Mouse (Mus musculus): ENCODE measurements around the gene Antxr1. TPM values are rescaled to one million over a fixed set of nuclear protein-coding genes. Genes with fewer than 3 reads are reported as not detected.

Gene Antxr1
- 3.9 and 4.5 TPM in 2 replicates for polyA plus RNA-seq (2014; fragmentation: Nextera tagmentation; extraction: Ambion mirVana)

GRCm38 (mm10) chr6:87335091-87335934 is at the start of gene Antxr1:
TSS of gene Antxr1 (minus strand) at chr6:87335821.
- peak within 1 kb of the TSS; percentile 66 for H3K27ac ChIP-seq (ENCODE audit: low read depth, low read length)
- peaks cover 4% of the 10 kb centered on the region; the same call in 1 of the 2 replicates for H3K4me1 ChIP-seq (ENCODE audit: control insufficient read depth, insufficient read depth, low read length)
- WGBS (ENCODE audit: insufficient replicate concordance), result under 1% methylated on average over 54 of the region's 54 CpGs
- peaks cover 16% of the 10 kb centered on the region; the same call in 1 of the 2 replicates for H3K27me3 ChIP-seq (ENCODE audit: control insufficient read depth, insufficient read depth, low read length)
- no peaks in the 10 kb centered on the region for H3K36me3 ChIP-seq (ENCODE audit: control insufficient read depth, insufficient read depth, low read length)
- H3K9me3 ChIP-seq (replicated peaks; ENCODE audit: control insufficient read depth, low read length), result no peaks in the 10 kb centered on the region
- peak within 1 kb of the TSS; percentile 80 for H3K9ac ChIP-seq (ENCODE audit: low read depth, low read length)
- no peak; the same call in 1 of the 2 replicates for ATAC-seq (replicated peaks; ENCODE audit: insufficient number of reproducible peaks, low FRiP score, low TSS enrichment)
- H3K4me2 ChIP-seq, result peak within 1 kb of the TSS; percentile 90
- H3K4me3 ChIP-seq (ENCODE audit: low read depth, low read length), result peak within 1 kb of the TSS; percentile 72

GRCm38 (mm10) chr6:87384761-87385160 is 49.1 kb upstream of the Antxr1 start:
- Histone ChIP-seq H3K4me3 (ENCODE audit: low read depth, low read length) (no peak overlapping the region), H3K4me2 (no peak overlapping the region), H3K27me3 (ENCODE audit: control insufficient read depth, insufficient read depth, low read length) (peaks cover 63% of the 10 kb centered on the region), H3K27ac (ENCODE audit: low read depth, low read length) (no peak overlapping the region), H3K4me1 (ENCODE audit: control insufficient read depth, insufficient read depth, low read length) (0 out of 2 replicates have a peak, but pooled peaks cover 3% of the 10 kb centered on the region), H3K36me3 (ENCODE audit: control insufficient read depth, insufficient read depth, low read length) (no peaks in the 10 kb centered on the region), H3K9ac (ENCODE audit: low read depth, low read length) (no peak overlapping the region), H3K9me3 (replicated peaks; ENCODE audit: control insufficient read depth, low read length) (no peaks in the 10 kb centered on the region)
- no peak for ATAC-seq (replicated peaks; ENCODE audit: insufficient number of reproducible peaks, low FRiP score, low TSS enrichment)
- WGBS (ENCODE audit: insufficient replicate concordance), result 41% methylated on average over 5 of the region's 6 CpGs

GRCm38 (mm10) chr6:87383926-87384691 is 48.5 kb upstream of the Antxr1 start:
- Histone ChIP-seq H3K36me3 (ENCODE audit: control insufficient read depth, insufficient read depth, low read length) (no peaks in the 10 kb centered on the region), H3K4me3 (ENCODE audit: low read depth, low read length) (peak overlapping the region; percentile 31), H3K4me2 (peak overlapping the region; percentile 59), H3K4me1 (ENCODE audit: control insufficient read depth, insufficient read depth, low read length) (no peaks in the 10 kb centered on the region), H3K9me3 (replicated peaks; ENCODE audit: control insufficient read depth, low read length) (no peaks in the 10 kb centered on the region), H3K27me3 (ENCODE audit: control insufficient read depth, insufficient read depth, low read length) (peaks cover 63% of the 10 kb centered on the region), H3K27ac (ENCODE audit: low read depth, low read length) (no peak overlapping the region), H3K9ac (ENCODE audit: low read depth, low read length) (0 out of 2 replicates have a peak overlapping the region, but pooled peaks have one; percentile 35)
- WGBS (ENCODE audit: insufficient replicate concordance), result 8% methylated on average over 24 of the region's 24 CpGs
- ATAC-seq (replicated peaks; ENCODE audit: insufficient number of reproducible peaks, low FRiP score, low TSS enrichment), result no peak

- no peaks in the 10 kb centered on the region for H3K36me3 ChIP-seq (ENCODE audit: control insufficient read depth, insufficient read depth, low read length)
- WGBS (ENCODE audit: insufficient replicate concordance), result 79% methylated on average over 9 of the region's 9 CpGs
- ATAC-seq (replicated peaks; ENCODE audit: insufficient number of reproducible peaks, low FRiP score, low TSS enrichment), result no peak
- H3K9ac ChIP-seq (ENCODE audit: low read depth, low read length), result no peak within 1 kb of the TSS
- H3K4me2 ChIP-seq, result no peak within 1 kb of the TSS
- peaks cover 4% of the 10 kb centered on the region; the same call in 1 of the 2 replicates for H3K27me3 ChIP-seq (ENCODE audit: control insufficient read depth, insufficient read depth, low read length)
- H3K4me1 ChIP-seq (ENCODE audit: control insufficient read depth, insufficient read depth, low read length), result no peaks in the 10 kb centered on the region
- no peak within 1 kb of the TSS for H3K27ac ChIP-seq (ENCODE audit: low read depth, low read length)
- H3K9me3 ChIP-seq (replicated peaks; ENCODE audit: control insufficient read depth, low read length), result no peaks in the 10 kb centered on the region
- no peak within 1 kb of the TSS for H3K4me3 ChIP-seq (ENCODE audit: low read depth, low read length)
Observed at GRCm38 (mm10) chr6:87373057-87373456, 37.4 kb upstream of the Antxr1 start, which contains the start of gene Gkn2. TSS of gene Gkn2 (plus strand) at chr6:87373357.

GRCm38 (mm10) chr6:87369223-87369622 is 33.6 kb upstream of the Antxr1 start:
- Histone ChIP-seq H3K4me1 (ENCODE audit: control insufficient read depth, insufficient read depth, low read length) (no peaks in the 10 kb centered on the region), H3K9me3 (replicated peaks; ENCODE audit: control insufficient read depth, low read length) (no peaks in the 10 kb centered on the region), H3K36me3 (ENCODE audit: control insufficient read depth, insufficient read depth, low read length) (no peaks in the 10 kb centered on the region), H3K27ac (ENCODE audit: low read depth, low read length) (no peak overlapping the region), H3K27me3 (ENCODE audit: control insufficient read depth, insufficient read depth, low read length) (0 out of 2 replicates have a peak, but pooled peaks cover 2% of the 10 kb centered on the region), H3K4me3 (ENCODE audit: low read depth, low read length) (no peak overlapping the region), H3K9ac (ENCODE audit: low read depth, low read length) (no peak overlapping the region), H3K4me2 (no peak overlapping the region)
- 83% methylated on average over 5 of the region's 5 CpGs for WGBS (ENCODE audit: insufficient replicate concordance)
- no peak for ATAC-seq (replicated peaks; ENCODE audit: insufficient number of reproducible peaks, low FRiP score, low TSS enrichment)

GRCm38 (mm10) chr6:87354441-87354840 is 18.8 kb upstream of the Antxr1 start:
- H3K36me3 ChIP-seq (ENCODE audit: control insufficient read depth, insufficient read depth, low read length), result no peaks in the 10 kb centered on the region
- H3K4me3 ChIP-seq (ENCODE audit: low read depth, low read length), result no peak overlapping the region
- no peaks in the 10 kb centered on the region for H3K4me1 ChIP-seq (ENCODE audit: control insufficient read depth, insufficient read depth, low read length)
- no peak overlapping the region for H3K9ac ChIP-seq (ENCODE audit: low read depth, low read length)
- ATAC-seq (replicated peaks; ENCODE audit: insufficient number of reproducible peaks, low FRiP score, low TSS enrichment), result no peak
- H3K4me2 ChIP-seq, result no peak overlapping the region
- H3K27ac ChIP-seq (ENCODE audit: low read depth, low read length), result no peak overlapping the region
- no peaks in the 10 kb centered on the region for H3K9me3 ChIP-seq (replicated peaks; ENCODE audit: control insufficient read depth, low read length)
- 63% methylated on average over 5 of the region's 5 CpGs for WGBS (ENCODE audit: insufficient replicate concordance)
- H3K27me3 ChIP-seq (ENCODE audit: control insufficient read depth, insufficient read depth, low read length), result peaks cover 4% of the 10 kb centered on the region; the same call in 1 of the 2 replicates

- H3K27ac ChIP-seq (ENCODE audit: low read depth, low read length), result no peak within 1 kb of the TSS
- H3K4me3 ChIP-seq (ENCODE audit: low read depth, low read length), result no peak within 1 kb of the TSS
- H3K36me3 ChIP-seq (ENCODE audit: control insufficient read depth, insufficient read depth, low read length), result no peaks in the 10 kb centered on the region
- no peaks in the 10 kb centered on the region for H3K9me3 ChIP-seq (replicated peaks; ENCODE audit: control insufficient read depth, low read length)
- peaks cover 15% of the 10 kb centered on the region for H3K27me3 ChIP-seq (ENCODE audit: control insufficient read depth, insufficient read depth, low read length)
- no peak for ATAC-seq (replicated peaks; ENCODE audit: insufficient number of reproducible peaks, low FRiP score, low TSS enrichment)
- no peak within 1 kb of the TSS for H3K4me2 ChIP-seq
- no peaks in the 10 kb centered on the region for H3K4me1 ChIP-seq (ENCODE audit: control insufficient read depth, insufficient read depth, low read length)
- 82% methylated on average over 8 of the region's 8 CpGs for WGBS (ENCODE audit: insufficient replicate concordance)
- H3K9ac ChIP-seq (ENCODE audit: low read depth, low read length), result no peak within 1 kb of the TSS
Observed at GRCm38 (mm10) chr6:87350829-87351228, 15.2 kb upstream of the Antxr1 start, which contains the start of gene Gkn1. TSS of gene Gkn1 (minus strand) at chr6:87350942.

- Histone ChIP-seq H3K27me3 (ENCODE audit: control insufficient read depth, insufficient read depth, low read length) (peaks cover 16% of the 10 kb centered on the region; the same call in 1 of the 2 replicates), H3K4me3 (ENCODE audit: low read depth, low read length) (no peak overlapping the region), H3K9me3 (replicated peaks; ENCODE audit: control insufficient read depth, low read length) (no peaks in the 10 kb centered on the region), H3K4me1 (ENCODE audit: control insufficient read depth, insufficient read depth, low read length) (peaks cover 4% of the 10 kb centered on the region; the same call in 1 of the 2 replicates), H3K36me3 (ENCODE audit: control insufficient read depth, insufficient read depth, low read length) (no peaks in the 10 kb centered on the region), H3K27ac (ENCODE audit: low read depth, low read length) (no peak overlapping the region), H3K4me2 (peak overlapping the region; percentile 90), H3K9ac (ENCODE audit: low read depth, low read length) (no peak overlapping the region)
- WGBS (ENCODE audit: insufficient replicate concordance), result 30% methylated on average over 6 of the region's 6 CpGs
- ATAC-seq (replicated peaks; ENCODE audit: insufficient number of reproducible peaks, low FRiP score, low TSS enrichment), result no peak
Observed at GRCm38 (mm10) chr6:87335935-87336295, 294 bp upstream of the Antxr1 start.

Measured in heart, embryonic 11.5 days (tissue).